Mouse (Mus musculus): ENCODE measurements around the gene Zfp750. TPM values are rescaled to one million over a fixed set of nuclear protein-coding genes. Genes with fewer than 3 reads are reported as not detected.

Zfp750 gene
- polyA plus RNA-seq, 1 experiment, result 6.1 TPM

- Histone ChIP-seq H3K27me3 (ENCODE audit: control insufficient read depth, insufficient read depth, low read length, poor library complexity, severe bottlenecking) (no peaks in the 10 kb centered on the region), H3K9me3 (replicated peaks; ENCODE audit: control insufficient read depth, insufficient read depth, low read length, poor library complexity, severe bottlenecking) (no peaks in the 10 kb centered on the region), H3K9ac (ENCODE audit: low read depth, poor library complexity, severe bottlenecking) (no peak overlapping the region), H3K27ac (ENCODE audit: insufficient read depth, low read length) (no peak overlapping the region), H3K36me3 (ENCODE audit: control insufficient read depth, insufficient read depth, low read length, poor library complexity, severe bottlenecking) (no peaks in the 10 kb centered on the region), H3K4me1 (ENCODE audit: control insufficient read depth, insufficient read depth, low read length) (no peaks in the 10 kb centered on the region), H3K4me3 (ENCODE audit: low read depth, low read length) (no peak overlapping the region)
- no peak for TF ChIP-seq POLR2A (IDR thresholded peaks at IDR 0.05; ENCODE audit: insufficient read depth, low read length)
- TF ChIP-seq CTCF (IDR thresholded peaks at IDR 0.05; ENCODE audit: low read depth, low read length), result no peak
- no peak for TF ChIP-seq EP300 (IDR thresholded peaks at IDR 0.05; ENCODE audit: insufficient read depth, low read depth, low read length)
Measured at GRCm38 (mm10) chr11:121557946-121558345, 38.8 kb upstream of the Zfp750 start.

GRCm38 (mm10) chr11:121556727-121557126, 37.6 kb upstream of the Zfp750 start:
- no peaks in the 10 kb centered on the region for H3K9me3 ChIP-seq (replicated peaks; ENCODE audit: control insufficient read depth, insufficient read depth, low read length, poor library complexity, severe bottlenecking)
- no peaks in the 10 kb centered on the region for H3K27me3 ChIP-seq (ENCODE audit: control insufficient read depth, insufficient read depth, low read length, poor library complexity, severe bottlenecking)
- TF ChIP-seq CTCF (IDR thresholded peaks at IDR 0.05; ENCODE audit: low read depth, low read length) (no peak), EP300 (IDR thresholded peaks at IDR 0.05; ENCODE audit: insufficient read depth, low read depth, low read length) (no peak), POLR2A (IDR thresholded peaks at IDR 0.05; ENCODE audit: insufficient read depth, low read length) (no peak)
- no peaks in the 10 kb centered on the region for H3K4me1 ChIP-seq (ENCODE audit: control insufficient read depth, insufficient read depth, low read length)
- no peak overlapping the region for H3K9ac ChIP-seq (ENCODE audit: low read depth, poor library complexity, severe bottlenecking)
- no peaks in the 10 kb centered on the region for H3K36me3 ChIP-seq (ENCODE audit: control insufficient read depth, insufficient read depth, low read length, poor library complexity, severe bottlenecking)
- no peak overlapping the region for H3K4me3 ChIP-seq (ENCODE audit: low read depth, low read length)
- no peak overlapping the region for H3K27ac ChIP-seq (ENCODE audit: insufficient read depth, low read length)

DNA sequence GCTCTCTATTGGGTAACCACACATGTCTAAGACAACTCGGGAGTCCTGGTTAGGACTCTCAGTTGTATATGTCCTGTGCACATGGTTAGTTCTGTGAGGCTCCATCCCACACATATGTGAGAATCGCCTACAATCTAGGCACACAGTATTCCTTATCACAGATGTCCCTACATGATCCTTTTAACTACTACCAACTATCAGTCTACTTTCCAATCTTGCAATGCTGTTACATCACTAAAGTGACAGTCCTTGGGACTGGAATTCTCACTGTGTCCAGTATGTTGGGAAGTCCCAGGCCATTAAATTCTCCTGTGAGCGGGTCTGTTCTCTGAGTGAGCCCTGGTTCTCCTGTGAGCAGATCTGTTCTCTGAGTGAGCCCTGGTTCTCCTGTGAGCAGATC, 34.3 kb upstream of the Zfp750 start:
- Histone ChIP-seq H3K9me3 (replicated peaks; ENCODE audit: control insufficient read depth, insufficient read depth, low read length, poor library complexity, severe bottlenecking) (no peaks in the 10 kb centered on the region), H3K9ac (ENCODE audit: low read depth, poor library complexity, severe bottlenecking) (no peak overlapping the region), H3K27ac (ENCODE audit: insufficient read depth, low read length) (no peak overlapping the region), H3K4me3 (ENCODE audit: low read depth, low read length) (no peak overlapping the region), H3K27me3 (ENCODE audit: control insufficient read depth, insufficient read depth, low read length, poor library complexity, severe bottlenecking) (no peaks in the 10 kb centered on the region), H3K4me1 (ENCODE audit: control insufficient read depth, insufficient read depth, low read length) (no peaks in the 10 kb centered on the region), H3K36me3 (ENCODE audit: control insufficient read depth, insufficient read depth, low read length, poor library complexity, severe bottlenecking) (no peaks in the 10 kb centered on the region)
- TF ChIP-seq POLR2A (IDR thresholded peaks at IDR 0.05; ENCODE audit: insufficient read depth, low read length) (no peak), EP300 (IDR thresholded peaks at IDR 0.05; ENCODE audit: insufficient read depth, low read depth, low read length) (no peak), CTCF (IDR thresholded peaks at IDR 0.05; ENCODE audit: low read depth, low read length) (no peak)

- Histone ChIP-seq H3K4me3 (ENCODE audit: low read depth, low read length) (no peak overlapping the region), H3K36me3 (ENCODE audit: control insufficient read depth, insufficient read depth, low read length, poor library complexity, severe bottlenecking) (no peaks in the 10 kb centered on the region), H3K9ac (ENCODE audit: low read depth, poor library complexity, severe bottlenecking) (no peak overlapping the region), H3K4me1 (ENCODE audit: control insufficient read depth, insufficient read depth, low read length) (no peaks in the 10 kb centered on the region), H3K27ac (ENCODE audit: insufficient read depth, low read length) (no peak overlapping the region), H3K27me3 (ENCODE audit: control insufficient read depth, insufficient read depth, low read length, poor library complexity, severe bottlenecking) (no peaks in the 10 kb centered on the region), H3K9me3 (replicated peaks; ENCODE audit: control insufficient read depth, insufficient read depth, low read length, poor library complexity, severe bottlenecking) (no peaks in the 10 kb centered on the region)
- TF ChIP-seq CTCF (IDR thresholded peaks at IDR 0.05; ENCODE audit: low read depth, low read length) (no peak), EP300 (IDR thresholded peaks at IDR 0.05; ENCODE audit: insufficient read depth, low read depth, low read length) (no peak), POLR2A (IDR thresholded peaks at IDR 0.05; ENCODE audit: insufficient read depth, low read length) (no peak)
Measured at GRCm38 (mm10) chr11:121552846-121553457, 33.8 kb upstream of the Zfp750 start.

DNA sequence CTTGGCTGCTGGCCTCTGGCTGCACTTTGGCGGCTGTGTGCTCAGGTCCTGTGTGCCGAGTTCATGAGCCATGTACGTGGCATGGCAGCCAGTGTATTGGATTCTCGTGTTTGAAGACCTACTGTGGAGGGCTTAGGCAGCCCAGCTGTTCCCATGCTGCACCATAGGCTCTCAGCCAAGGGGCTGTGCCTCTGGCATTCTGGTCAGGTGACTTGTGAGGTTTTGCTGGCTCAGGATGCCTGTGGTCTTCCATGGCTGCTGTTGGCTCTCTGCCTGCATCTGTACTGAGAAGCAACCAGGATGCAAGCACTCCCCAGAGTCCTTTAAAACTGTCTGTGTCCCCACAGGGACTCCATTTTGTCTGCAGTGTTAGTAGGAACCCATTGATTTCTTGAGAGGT, 33.0 kb upstream of the Zfp750 start:
- TF ChIP-seq CTCF (IDR thresholded peaks at IDR 0.05; ENCODE audit: low read depth, low read length), result no peak
- TF ChIP-seq EP300 (IDR thresholded peaks at IDR 0.05; ENCODE audit: insufficient read depth, low read depth, low read length), result no peak
- no peak for TF ChIP-seq POLR2A (IDR thresholded peaks at IDR 0.05; ENCODE audit: insufficient read depth, low read length)
- Histone ChIP-seq H3K9ac (ENCODE audit: low read depth, poor library complexity, severe bottlenecking) (no peak overlapping the region), H3K9me3 (replicated peaks; ENCODE audit: control insufficient read depth, insufficient read depth, low read length, poor library complexity, severe bottlenecking) (no peaks in the 10 kb centered on the region), H3K27me3 (ENCODE audit: control insufficient read depth, insufficient read depth, low read length, poor library complexity, severe bottlenecking) (no peaks in the 10 kb centered on the region), H3K4me3 (ENCODE audit: low read depth, low read length) (no peak overlapping the region), H3K4me1 (ENCODE audit: control insufficient read depth, insufficient read depth, low read length) (no peaks in the 10 kb centered on the region), H3K36me3 (ENCODE audit: control insufficient read depth, insufficient read depth, low read length, poor library complexity, severe bottlenecking) (no peaks in the 10 kb centered on the region), H3K27ac (ENCODE audit: insufficient read depth, low read length) (no peak overlapping the region)

DNA sequence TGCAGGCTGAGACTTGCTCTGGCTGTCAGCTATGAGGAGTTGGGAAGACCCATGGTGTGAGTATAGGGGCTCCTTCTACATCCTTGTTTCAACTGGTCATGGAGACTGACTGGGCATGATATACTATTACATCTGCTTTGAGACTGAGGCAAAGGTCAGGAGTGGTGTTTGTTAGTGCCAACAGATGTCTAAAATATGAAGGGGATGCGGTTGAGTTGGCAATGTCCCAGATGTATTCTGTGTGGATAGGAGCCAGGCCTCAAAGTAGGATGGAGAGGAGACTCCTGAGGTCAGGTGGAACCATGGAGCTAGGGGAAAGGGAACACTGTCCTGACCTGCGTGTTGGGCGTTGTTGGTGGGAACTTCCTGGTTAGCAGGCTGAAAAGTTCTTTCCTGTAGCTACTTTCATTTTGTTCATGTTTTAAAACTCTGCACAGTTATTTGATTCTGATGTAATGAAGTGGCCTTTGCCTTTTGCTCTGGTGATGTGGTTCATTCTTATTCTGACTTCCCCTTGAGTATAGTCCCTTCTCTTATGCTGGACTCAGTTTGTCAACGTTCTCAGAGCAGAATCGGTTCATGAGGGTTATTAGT, 32.2 kb upstream of the Zfp750 start:
- Histone ChIP-seq H3K27ac (ENCODE audit: insufficient read depth, low read length) (no peak overlapping the region), H3K4me1 (ENCODE audit: control insufficient read depth, insufficient read depth, low read length) (no peaks in the 10 kb centered on the region), H3K27me3 (ENCODE audit: control insufficient read depth, insufficient read depth, low read length, poor library complexity, severe bottlenecking) (no peaks in the 10 kb centered on the region), H3K4me3 (ENCODE audit: low read depth, low read length) (no peak overlapping the region), H3K9me3 (replicated peaks; ENCODE audit: control insufficient read depth, insufficient read depth, low read length, poor library complexity, severe bottlenecking) (no peaks in the 10 kb centered on the region), H3K36me3 (ENCODE audit: control insufficient read depth, insufficient read depth, low read length, poor library complexity, severe bottlenecking) (no peaks in the 10 kb centered on the region), H3K9ac (ENCODE audit: low read depth, poor library complexity, severe bottlenecking) (no peak overlapping the region)
- TF ChIP-seq CTCF (IDR thresholded peaks at IDR 0.05; ENCODE audit: low read depth, low read length) (no peak), EP300 (IDR thresholded peaks at IDR 0.05; ENCODE audit: insufficient read depth, low read depth, low read length) (no peak), POLR2A (IDR thresholded peaks at IDR 0.05; ENCODE audit: insufficient read depth, low read length) (no peak)
